Mouse (Mus musculus): ENCODE results near the gene Ptprz1.

GRCm38 (mm10) chr6:23028251-23028650 lies 152.9 kb downstream of the Ptprz1 start:
- no peak for TF ChIP-seq POLR2A (IDR thresholded peaks at IDR 0.05; ENCODE audit: control insufficient read depth, extremely low read depth, insufficient read depth, low read length, poor library complexity)
- no peak for TF ChIP-seq CTCF (IDR thresholded peaks at IDR 0.05; ENCODE audit: borderline replicate concordance, control insufficient read depth, extremely low read depth, insufficient read depth, low read length, poor library complexity)
